Mouse (Mus musculus): ENCODE measurements around the gene Plxdc1.

- TF ChIP-seq CTCF (IDR thresholded peaks at IDR 0.05; ENCODE audit: low read depth) (no peak), EP300 (IDR thresholded peaks at IDR 0.05; ENCODE audit: low read depth) (no peak)
These were observed 41.5 kb upstream of the Plxdc1 start for GRCm38 (mm10) chr11:98027785-98028184.

All from liver, embryonic 14.5 days (tissue).